Mouse (Mus musculus) heart, adult 2 months (tissue): ENCODE data around the gene Bsg.

Source experiments
- CTCF ChIP-seq: fragments of 200-600 bp; IDR thresholded peaks from 2 replicates; pipeline ENCODE4 v1.8.1; 2022; ENCODE audit warnings: antibody characterized with exemption, mild to moderate bottlenecking, moderate library complexity
- POLR2A ChIP-seq: fragments of 200-500 bp; IDR thresholded peaks from 2 replicates; pipeline ENCODE4 v1.6.1; 2011; ENCODE audit warnings: mild to moderate bottlenecking, low read depth, low read length, control low read depth; ENCODE audit not compliant: insufficient read depth

GRCm38 (mm10) chr10:79697916-79698315, 6.4 kb upstream of the Bsg start:
- TF ChIP-seq CTCF (no peak), POLR2A (no peak)
